Mouse (Mus musculus) embryonic facial prominence, embryonic 14.5 days (tissue): ENCODE data around the gene Trabd2b. TPM values are rescaled to one million over a fixed set of nuclear protein-coding genes. Genes with fewer than 3 reads are reported as not detected.
A peak's percentile ranks its signal among the peaks of the same experiment; 100 is the strongest.

Experiments
- ATAC-seq: fragments of 200-750 bp; cut with Nextera tagmentation; 2 replicates; pipeline ENCODE4 v1.8.0; 2017; ENCODE audit warnings: low read depth, moderate number of reproducible peaks, moderate TSS enrichment
- DNase-seq: peaks from one replicate; pipeline ENCODE4 v3.0.0-alpha.2; 2015; ENCODE audit warnings: low spot score
- H3K27ac ChIP-seq: fragments of 300-500 bp; sonication (generic); replicated peaks from 2 replicates; pipeline ENCODE4 v1.5.1; 2014; ENCODE audit warnings: low read depth, mild to moderate bottlenecking, low read length, moderate library complexity
- H3K27me3 ChIP-seq: fragments of 300-500 bp; sonication (generic); replicated peaks from 2 replicates; pipeline ENCODE4 v1.6.1; 2014; ENCODE audit warnings: low read length; ENCODE audit not compliant: control insufficient read depth, insufficient read depth
- H3K36me3 ChIP-seq: fragments of 300-500 bp; sonication (generic); 2 replicates; pipeline ENCODE4 v1.6.1; 2014; ENCODE audit warnings: low read length, mixed read lengths; ENCODE audit not compliant: control insufficient read depth, insufficient read depth
- H3K4me1 ChIP-seq: fragments of 300-500 bp; sonication (generic); 2 replicates; pipeline ENCODE4 v1.6.1; 2014; ENCODE audit warnings: antibody characterized with exemption, low read length; ENCODE audit not compliant: control insufficient read depth, insufficient read depth
- H3K4me2 ChIP-seq: fragments of 300-500 bp; sonication (generic); 2 replicates; pipeline ENCODE4 v1.6.1; 2014; ENCODE audit warnings: low read depth, mild to moderate bottlenecking, low read length, moderate library complexity, mixed read lengths
- H3K4me3 ChIP-seq: fragments of 300-500 bp; sonication (generic); 2 replicates; pipeline ENCODE4 v1.5.1; 2014; ENCODE audit warnings: low read depth, mild to moderate bottlenecking, low read length
- H3K9ac ChIP-seq: fragments of 300-500 bp; sonication (generic); 2 replicates; pipeline ENCODE4 v1.6.1; 2014; ENCODE audit warnings: low read depth, mild to moderate bottlenecking, low read length, moderate library complexity, mixed read lengths
- H3K9me3 ChIP-seq: fragments of 300-500 bp; sonication (generic); 2 replicates; pipeline ENCODE4 v1.6.1; 2016; ENCODE audit warnings: low read length; ENCODE audit not compliant: control insufficient read depth
- WGBS: fragments of 180-500 bp; shearing (Covaris S2); extraction: QIAGEN DNeasy Blood & Tissue Kit; methylation state at CpG from one replicate; pipeline ENCODE4 v1.1.7; 2014; 5-methylcytosine and 5-hydroxymethylcytosine counted together
- polyA plus RNA-seq: library from polyadenylated mRNA; unstranded; fragments of >200 nt; fragmentation: Nextera tagmentation; extraction: Ambion mirVana; gene quantifications from 2 replicates; pipeline ENCODE4 v1.2.1, GENCODE M21; 2014

Gene Trabd2b
- polyA plus RNA-seq, 1 experiment from 2014 or later: 3.3 TPM

GRCm38 (mm10) chr4:114513149-114513548 lies 106.6 kb downstream of the Trabd2b start:
- no peaks in the 10 kb centered on the region for H3K9me3 ChIP-seq
- no peak overlapping the region for H3K4me2 ChIP-seq
- no peak overlapping the region for H3K4me3 ChIP-seq
- H3K27me3 ChIP-seq: no peaks in the 10 kb centered on the region
- H3K36me3 ChIP-seq: no peaks in the 10 kb centered on the region
- no peak overlapping the region for H3K9ac ChIP-seq
- H3K27ac ChIP-seq: no peak overlapping the region
- ATAC-seq (no peak), DNase-seq (no peak)
- H3K4me1 ChIP-seq: peaks cover 24% of the 10 kb centered on the region

GRCm38 (mm10) chr4:114515330-114515771 lies 108.8 kb downstream of the Trabd2b start:
- Histone ChIP-seq H3K4me2 (no peak overlapping the region), H3K9ac (no peak overlapping the region), H3K27me3 (no peaks in the 10 kb centered on the region), H3K4me3 (no peak overlapping the region), H3K27ac (peak overlapping the region; percentile 76), H3K9me3 (no peaks in the 10 kb centered on the region), H3K36me3 (no peaks in the 10 kb centered on the region), H3K4me1 (peaks cover 24% of the 10 kb centered on the region)
- ATAC-seq (peak; percentile 72; the same call in 1 of the 2 replicates), DNase-seq (peak; percentile 53)
- 21% methylated on average over 5 of the region's 5 CpGs for WGBS

GRCm38 (mm10) chr4:114516651-114517050 lies 110.1 kb downstream of the Trabd2b start:
- no peak overlapping the region for H3K9ac ChIP-seq
- DNase-seq (peak; percentile 61), ATAC-seq (peak; percentile 50; the same call in 1 of the 2 replicates)
- no peaks in the 10 kb centered on the region for H3K27me3 ChIP-seq
- H3K4me1 ChIP-seq: peaks cover 24% of the 10 kb centered on the region
- no peak overlapping the region for H3K4me3 ChIP-seq
- no peaks in the 10 kb centered on the region for H3K36me3 ChIP-seq
- H3K27ac ChIP-seq: peak overlapping the region; percentile 76
- no peak overlapping the region for H3K4me2 ChIP-seq
- 30% methylated on average over 4 of the region's 4 CpGs for WGBS
- H3K9me3 ChIP-seq: no peaks in the 10 kb centered on the region

- no peak for ATAC-seq
- Histone ChIP-seq H3K9ac (no peak overlapping the region), H3K27me3 (no peaks in the 10 kb centered on the region), H3K27ac (no peak overlapping the region), H3K9me3 (no peaks in the 10 kb centered on the region), H3K4me2 (no peak overlapping the region), H3K36me3 (no peaks in the 10 kb centered on the region), H3K4me1 (peaks cover 24% of the 10 kb centered on the region), H3K4me3 (no peak overlapping the region)
- no peak for DNase-seq
- WGBS: 81% methylated on average over 3 of the region's 3 CpGs
These were observed 111.5 kb downstream of the Trabd2b start for GRCm38 (mm10) chr4:114518061-114518460.

GRCm38 (mm10) chr4:114518571-114518970 lies 112.0 kb downstream of the Trabd2b start:
- Histone ChIP-seq H3K4me3 (no peak overlapping the region), H3K36me3 (no peaks in the 10 kb centered on the region), H3K27me3 (no peaks in the 10 kb centered on the region), H3K9ac (no peak overlapping the region), H3K4me1 (peaks cover 24% of the 10 kb centered on the region), H3K27ac (no peak overlapping the region), H3K4me2 (no peak overlapping the region), H3K9me3 (no peaks in the 10 kb centered on the region)
- 95% methylated on average over 1 of the region's 1 CpGs for WGBS
- ATAC-seq: no peak
- no peak for DNase-seq

GRCm38 (mm10) chr4:114519321-114519720 lies 112.8 kb downstream of the Trabd2b start:
- Histone ChIP-seq H3K4me1 (peaks cover 24% of the 10 kb centered on the region), H3K4me3 (no peak overlapping the region), H3K27ac (no peak overlapping the region), H3K4me2 (no peak overlapping the region), H3K36me3 (no peaks in the 10 kb centered on the region), H3K9ac (no peak overlapping the region), H3K27me3 (no peaks in the 10 kb centered on the region), H3K9me3 (no peaks in the 10 kb centered on the region)
- 66% methylated on average over 4 of the region's 4 CpGs for WGBS
- no peak for ATAC-seq
- no peak for DNase-seq

- ATAC-seq (no peak), DNase-seq (no peak)
- Histone ChIP-seq H3K4me3 (no peak overlapping the region), H3K27me3 (no peaks in the 10 kb centered on the region), H3K27ac (no peak overlapping the region), H3K36me3 (no peaks in the 10 kb centered on the region), H3K4me1 (peaks cover 22% of the 10 kb centered on the region), H3K9ac (no peak overlapping the region), H3K4me2 (no peak overlapping the region), H3K9me3 (no peaks in the 10 kb centered on the region)
- WGBS: 80% methylated on average over 3 of the region's 3 CpGs
These were observed 113.4 kb downstream of the Trabd2b start for GRCm38 (mm10) chr4:114519966-114520365.

GRCm38 (mm10) chr4:114523335-114524188 lies 117.0 kb downstream of the Trabd2b start:
- DNase-seq: no peak
- WGBS: 68% methylated on average over 5 of the region's 5 CpGs
- no peak overlapping the region for H3K9ac ChIP-seq
- no peaks in the 10 kb centered on the region for H3K4me1 ChIP-seq
- H3K36me3 ChIP-seq: no peaks in the 10 kb centered on the region
- no peaks in the 10 kb centered on the region for H3K9me3 ChIP-seq
- no peak overlapping the region for H3K4me2 ChIP-seq
- ATAC-seq: no peak
- H3K27me3 ChIP-seq: no peaks in the 10 kb centered on the region
- no peak overlapping the region for H3K27ac ChIP-seq
- no peak overlapping the region for H3K4me3 ChIP-seq

GRCm38 (mm10) chr4:114531591-114531990 lies 125.1 kb downstream of the Trabd2b start:
- H3K36me3 ChIP-seq: no peaks in the 10 kb centered on the region
- H3K9ac ChIP-seq: no peak overlapping the region
- no peak for ATAC-seq
- H3K27me3 ChIP-seq: no peaks in the 10 kb centered on the region
- H3K4me1 ChIP-seq: no peaks in the 10 kb centered on the region
- H3K27ac ChIP-seq: no peak overlapping the region
- H3K4me2 ChIP-seq: no peak overlapping the region
- no peak overlapping the region for H3K4me3 ChIP-seq
- 45% methylated on average over 6 of the region's 6 CpGs for WGBS
- H3K9me3 ChIP-seq: no peaks in the 10 kb centered on the region
- no peak for DNase-seq
